14 mouse cellular contexts compared by ENCODE assay signal in the genomic region with DNA sequence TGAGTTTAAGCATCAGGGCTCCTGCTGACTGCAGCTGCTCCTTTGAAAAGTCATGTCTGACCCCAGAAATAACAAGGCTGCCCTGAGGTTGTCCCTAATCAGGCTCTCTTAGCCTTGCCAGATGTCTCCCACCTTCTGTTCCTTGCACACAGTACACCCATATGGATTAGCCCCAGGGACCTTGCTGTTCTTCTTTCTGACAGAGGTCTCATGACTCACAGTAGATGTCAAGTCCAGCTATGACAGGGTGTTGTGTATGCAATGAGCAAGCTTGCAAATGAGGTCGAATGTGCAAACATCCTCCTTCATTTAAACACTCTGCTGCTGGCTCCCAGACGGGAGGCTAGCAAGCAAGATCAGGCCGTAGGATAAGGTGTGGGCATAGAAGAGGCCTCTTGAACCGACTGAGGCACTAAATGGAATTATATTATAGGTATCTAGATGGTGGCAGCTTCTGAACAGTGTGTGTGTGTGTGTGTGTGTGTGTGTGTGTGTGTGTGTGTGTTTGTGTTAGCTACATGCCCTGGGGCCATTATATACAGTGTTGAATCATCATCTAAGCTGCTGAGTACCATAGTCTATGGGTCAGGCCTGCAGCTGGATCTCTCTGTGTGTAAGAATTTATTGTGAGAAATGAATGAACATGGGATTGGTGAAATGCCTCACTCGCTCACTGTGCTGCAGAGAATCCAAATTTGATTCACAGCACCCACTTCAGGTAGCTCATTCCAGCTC.
DNase-seq lines count a peak whose midpoint lies in the region; ATAC-seq and TF ChIP-seq lines count a peak whose summit lies in the region.
"Had no signal": no experiment of that assay in that cellular context is flagged by ENCODE, and none has a peak within 500 bp of the region (broad histone marks: within the 10 kb centered on the region; RNA-seq: fewer than 3 reads in every experiment).

No protein-coding gene starts in this region.

- no peak overlapping the region for H3K4me2 ChIP-seq in midbrain, embryonic 11.5 days
- H3K4me2 ChIP-seq in midbrain, embryonic 16.5 days (ENCODE audit: low read length), result no peak overlapping the region
- H3K4me2 ChIP-seq in midbrain, postnatal 0 days (ENCODE audit: low read depth, low read length, poor library complexity, severe bottlenecking), result no peak overlapping the region
- H3K4me2 ChIP-seq: heart, embryonic 11.5 days; stomach, embryonic 15.5 days had no signal

- H3K27me3 ChIP-seq in midbrain, embryonic 11.5 days (ENCODE audit: control insufficient read depth, insufficient read depth, low read length), result no peaks in the 10 kb centered on the region
- no peaks in the 10 kb centered on the region for H3K27me3 ChIP-seq in midbrain, embryonic 16.5 days (ENCODE audit: control insufficient read depth, insufficient read depth, low read depth, low read length)
- no peaks in the 10 kb centered on the region for H3K27me3 ChIP-seq in midbrain, postnatal 0 days (ENCODE audit: insufficient read depth, low read length)
- H3K27me3 ChIP-seq: stomach, embryonic 15.5 days had no signal

- TF ChIP-seq CTCF in midbrain, postnatal 0 days (IDR thresholded peaks at IDR 0.05), result no peak

- no peak overlapping the region for H3K27ac ChIP-seq in midbrain, embryonic 11.5 days (ENCODE audit: low read depth, low read length)
- no peak overlapping the region for H3K27ac ChIP-seq in midbrain, embryonic 16.5 days (ENCODE audit: low read length)
- H3K27ac ChIP-seq in midbrain, postnatal 0 days (ENCODE audit: low read depth, low read length), result no peak overlapping the region
- H3K27ac ChIP-seq: stomach, embryonic 15.5 days had no signal

- peak; percentile 58 for ATAC-seq in midbrain, embryonic 11.5 days (ENCODE audit: low FRiP score)
- no peak; the same call in 1 of the 2 replicates for ATAC-seq in midbrain, embryonic 16.5 days
- ATAC-seq in midbrain, postnatal 0 days (ENCODE audit: low FRiP score), result 0 out of 2 replicates have a peak, but pooled peaks have one; percentile 21

- 60% methylated on average over 5 of the region's 5 CpGs for WGBS in midbrain, embryonic 11.5 days
- WGBS in midbrain, embryonic 16.5 days, result 57% methylated on average over 5 of the region's 5 CpGs
- 66% methylated on average over 5 of the region's 5 CpGs for WGBS in midbrain, postnatal 0 days

- H3K4me1 ChIP-seq in midbrain, embryonic 11.5 days (ENCODE audit: control insufficient read depth, insufficient read depth, low read length), result peaks cover 6% of the 10 kb centered on the region
- H3K4me1 ChIP-seq in midbrain, embryonic 16.5 days (ENCODE audit: control insufficient read depth, insufficient read depth, low read length), result peaks cover 9% of the 10 kb centered on the region
- H3K4me1 ChIP-seq in midbrain, postnatal 0 days (ENCODE audit: insufficient read depth, low read length), result peaks cover 9% of the 10 kb centered on the region
- H3K4me1 ChIP-seq: stomach, embryonic 15.5 days had no signal

- H3K4me3 ChIP-seq in midbrain, embryonic 11.5 days (ENCODE audit: low read depth, low read length), result no peak overlapping the region
- no peak overlapping the region for H3K4me3 ChIP-seq in midbrain, embryonic 16.5 days (ENCODE audit: low read depth, low read length)
- H3K4me3 ChIP-seq in midbrain, postnatal 0 days (ENCODE audit: low read depth, low read length), result no peak overlapping the region
- H3K4me3 ChIP-seq: stomach, embryonic 15.5 days had no signal

- no peaks in the 10 kb centered on the region for H3K9me3 ChIP-seq in midbrain, embryonic 11.5 days (ENCODE audit: control insufficient read depth, low read length)
- H3K9me3 ChIP-seq in midbrain, embryonic 16.5 days (replicated peaks; ENCODE audit: control insufficient read depth, low read length, poor library complexity, severe bottlenecking), result no peaks in the 10 kb centered on the region
- no peaks in the 10 kb centered on the region for H3K9me3 ChIP-seq in midbrain, postnatal 0 days (ENCODE audit: low read length)
- H3K9me3 ChIP-seq: stomach, embryonic 15.5 days had no signal

- DNase-seq in adrenal gland, postnatal 36 days, result peak; percentile 9 to 22
- no peak for DNase-seq in adrenal gland, adult 18-20 months (ENCODE audit: low spot score in 2 of 2)
- DNase-seq in midbrain, embryonic 11.5 days (ENCODE audit: low spot score, missing footprints), result no peak
- peak; percentile 18 for DNase-seq in embryo, embryonic 10.5 days (ENCODE audit: low spot score)
- DNase-seq in midbrain, postnatal 0 days (ENCODE audit: low spot score), result peak; percentile 8
- no peak for DNase-seq in frontal cortex, postnatal 14 days (ENCODE audit: low spot score in 2 of 2)
- no peak for DNase-seq in B cell, adult 2 months
- DNase-seq: gastrocnemius, postnatal 25 days; lung, adult 2 months; thymus, postnatal 36 days had no signal

- H3K9ac ChIP-seq in midbrain, embryonic 11.5 days (ENCODE audit: low read length), result no peak overlapping the region
- H3K9ac ChIP-seq in midbrain, embryonic 16.5 days (ENCODE audit: low read depth, low read length), result no peak overlapping the region
- H3K9ac ChIP-seq in midbrain, postnatal 0 days (replicated peaks; ENCODE audit: low read length, poor library complexity, severe bottlenecking), result no peak overlapping the region
- H3K9ac ChIP-seq: stomach, embryonic 15.5 days had no signal

- H3K36me3 ChIP-seq in midbrain, embryonic 11.5 days (ENCODE audit: control insufficient read depth, insufficient read depth, low read length), result no peaks in the 10 kb centered on the region
- H3K36me3 ChIP-seq in midbrain, embryonic 16.5 days (ENCODE audit: control insufficient read depth, insufficient read depth, low read length), result no peaks in the 10 kb centered on the region
- H3K36me3 ChIP-seq in midbrain, postnatal 0 days (ENCODE audit: insufficient read depth, low read length), result no peaks in the 10 kb centered on the region
- H3K36me3 ChIP-seq: G1E; stomach, embryonic 15.5 days had no signal

Comparison
In these comparisons a context has a peak if more than half of its experiments do, and no peak if none do; other contexts are left out.
1. DNase-seq: peak in adrenal gland, postnatal 36 days (2 of 2), embryo, embryonic 10.5 days (single experiment) and midbrain, postnatal 0 days (single experiment); none in adrenal gland, adult 18-20 months (0 of 2), midbrain, embryonic 11.5 days (single experiment), frontal cortex, postnatal 14 days (0 of 2) and B cell, adult 2 months (0 of 2).